Mouse (Mus musculus) adipocyte (in vitro differentiated cells): ENCODE data around the gene Ttc8.
A peak's percentile ranks its signal among the peaks of the same experiment; 100 is the strongest.

Source experiments
- DNase-seq: peaks from one replicate; pipeline ENCODE4 v3.0.0-alpha.2; 2016; ENCODE audit warnings: low spot score

Gene Ttc8

DNA sequence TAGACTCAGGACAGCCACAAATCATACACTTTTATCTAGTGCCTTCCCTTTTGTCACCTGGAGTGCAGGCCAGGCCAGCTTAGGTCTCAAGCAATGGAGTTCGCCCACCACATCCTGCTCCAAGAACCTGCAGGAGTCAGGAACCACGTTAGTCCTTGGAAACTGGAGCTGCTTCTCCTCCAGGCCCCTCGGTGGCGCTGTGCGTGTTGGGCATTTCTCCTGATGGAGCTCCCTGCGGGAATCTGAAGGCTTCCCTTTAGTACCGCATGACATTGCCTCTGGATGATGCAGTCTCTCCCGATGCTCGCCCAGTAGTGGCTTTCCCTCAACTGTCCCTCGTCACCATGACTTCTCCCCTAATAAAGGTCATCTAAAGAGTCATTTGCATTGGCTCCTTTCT lies 53.1 kb downstream of the Ttc8 start:
- DNase-seq: no peak

DNA sequence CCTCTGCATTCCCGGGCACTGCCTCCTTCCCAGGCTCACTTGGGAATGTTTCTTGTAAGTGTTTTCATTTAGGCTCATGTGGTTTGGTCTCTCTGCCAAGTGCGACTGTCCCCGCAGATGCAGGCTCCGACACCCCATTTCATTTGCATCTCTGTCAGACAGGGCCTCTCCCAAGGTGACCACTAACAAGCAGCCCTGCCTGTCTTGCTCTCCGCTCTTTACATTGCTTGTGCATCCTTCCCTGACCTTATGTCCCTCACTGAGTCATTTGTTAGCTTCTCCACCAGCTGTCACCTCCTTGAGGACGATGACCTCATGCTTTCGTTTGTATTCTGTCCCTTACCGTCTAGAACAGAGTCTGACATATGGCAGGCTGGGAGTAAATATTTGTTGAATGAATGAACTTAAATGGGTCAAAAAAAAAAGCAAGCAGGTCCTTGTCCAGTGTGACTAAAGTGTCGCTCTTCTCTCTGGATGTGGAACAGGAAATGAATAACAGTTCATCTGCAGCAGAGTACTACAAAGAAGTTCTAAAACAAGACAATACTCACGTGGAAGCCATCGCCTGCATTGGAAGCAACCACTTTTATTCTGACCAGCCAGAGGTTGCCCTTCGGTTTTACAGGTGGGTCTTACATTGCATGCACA lies 53.9 kb downstream of the Ttc8 start:
- no peak for DNase-seq

DNA sequence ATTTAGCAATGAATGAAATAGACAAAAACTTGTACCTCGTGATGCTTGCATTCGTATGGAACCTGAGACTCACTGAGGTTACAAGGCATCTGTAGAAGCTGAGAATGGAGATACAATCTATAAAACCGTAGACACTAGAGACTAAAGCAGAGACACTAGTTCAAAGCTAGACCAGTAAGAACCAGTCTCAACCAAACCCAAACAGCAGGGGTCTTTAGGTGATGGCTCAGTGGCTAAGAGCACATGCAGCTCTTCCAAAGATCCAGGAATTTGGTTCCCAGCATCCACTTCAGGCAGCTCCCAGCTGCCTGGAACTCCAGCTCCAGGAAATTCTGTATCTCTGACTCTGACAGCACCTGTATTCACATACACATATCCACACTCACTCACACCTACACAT lies 60.7 kb downstream of the Ttc8 start:
- no peak for DNase-seq

DNA sequence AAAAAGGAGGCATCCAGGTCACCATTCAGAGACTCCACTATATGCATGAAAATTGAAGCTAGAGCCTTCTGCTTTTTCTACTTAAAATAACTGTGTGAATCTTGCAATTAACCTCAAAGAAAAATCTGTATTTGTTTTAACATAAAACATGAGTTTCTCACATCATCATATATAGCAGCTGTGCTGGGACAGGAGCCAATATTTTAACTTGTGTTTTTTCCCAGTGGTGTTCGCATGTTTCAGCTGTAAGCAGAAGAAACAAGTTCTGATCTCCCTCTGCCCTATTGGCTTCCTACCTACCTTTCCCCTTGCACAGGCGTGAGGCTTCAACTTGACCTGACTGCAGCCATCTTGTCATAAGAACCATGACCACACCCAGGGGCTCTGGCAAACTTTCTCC lies 64.4 kb downstream of the Ttc8 start:
- no peak for DNase-seq

DNA sequence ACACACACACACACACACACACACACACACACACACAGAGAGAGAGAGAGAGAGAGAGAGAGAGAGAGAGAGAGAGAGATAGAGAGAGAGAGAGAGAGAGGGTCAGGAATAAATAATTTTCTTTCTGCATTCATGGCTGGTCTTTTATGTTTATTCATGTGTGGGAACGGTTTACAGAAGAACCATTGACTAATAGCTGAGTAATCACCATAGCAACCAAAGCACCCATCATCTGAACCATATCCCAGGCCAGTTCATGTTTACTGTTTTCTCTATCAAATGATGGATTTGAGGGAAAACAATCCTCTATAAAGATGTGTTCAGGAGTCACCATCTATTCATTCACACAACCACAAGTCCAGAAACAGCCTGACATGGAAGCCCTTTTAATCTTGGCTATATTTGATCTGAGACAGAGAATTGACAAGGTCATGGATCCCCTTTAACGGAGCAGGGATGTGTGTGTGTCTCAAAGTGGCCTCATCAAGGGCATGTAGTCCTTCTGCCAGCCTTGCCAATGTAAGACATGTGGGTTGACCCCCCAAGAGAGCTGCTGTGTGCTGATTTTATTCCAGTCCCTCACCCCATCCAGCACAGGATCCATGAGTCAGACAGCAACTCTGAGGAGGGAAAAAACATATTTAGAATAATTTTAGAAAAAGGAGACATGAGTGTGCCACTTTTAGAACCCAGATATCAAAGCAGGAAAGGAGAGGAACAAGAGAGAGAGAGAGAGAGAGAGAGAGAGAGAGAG lies 70.9 kb downstream of the Ttc8 start:
- no peak for DNase-seq

DNA sequence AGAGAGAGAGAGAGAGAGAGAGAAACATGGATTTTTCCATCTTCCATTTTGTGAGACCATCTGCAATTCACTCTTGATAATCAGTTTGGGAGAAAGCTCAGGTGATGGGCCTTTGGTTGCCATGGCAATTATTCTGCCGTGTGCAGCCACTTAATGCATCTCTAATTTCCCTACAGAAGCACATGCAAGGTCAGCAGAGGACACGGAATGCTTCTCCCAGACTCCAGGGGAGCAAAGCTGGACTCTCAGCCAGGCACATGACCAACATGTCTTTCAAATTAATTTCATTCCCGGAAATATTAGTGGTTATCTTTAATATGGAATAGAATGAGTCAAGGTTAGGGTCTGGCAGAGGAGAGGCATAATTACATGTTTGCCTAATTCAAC lies 71.4 kb downstream of the Ttc8 start:
- DNase-seq: no peak

DNA sequence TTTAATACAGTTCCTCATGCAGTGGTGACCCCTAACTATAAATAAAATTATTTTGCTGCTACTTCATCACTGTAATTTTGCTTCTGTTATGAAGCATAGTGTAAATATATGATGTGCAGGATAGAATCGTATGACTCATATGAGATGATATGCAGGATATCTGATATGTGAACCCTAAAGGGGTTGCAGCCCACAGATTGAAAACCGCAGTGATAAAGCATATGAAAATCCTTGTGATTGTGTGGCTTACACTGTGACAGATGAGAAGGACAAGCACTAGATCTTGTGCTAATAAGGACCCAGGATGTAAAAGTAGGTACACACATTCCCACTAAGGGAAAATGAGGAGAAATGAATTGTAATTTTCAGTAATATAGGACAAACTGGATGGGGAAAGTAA lies 73.4 kb downstream of the Ttc8 start:
- no peak for DNase-seq

DNA sequence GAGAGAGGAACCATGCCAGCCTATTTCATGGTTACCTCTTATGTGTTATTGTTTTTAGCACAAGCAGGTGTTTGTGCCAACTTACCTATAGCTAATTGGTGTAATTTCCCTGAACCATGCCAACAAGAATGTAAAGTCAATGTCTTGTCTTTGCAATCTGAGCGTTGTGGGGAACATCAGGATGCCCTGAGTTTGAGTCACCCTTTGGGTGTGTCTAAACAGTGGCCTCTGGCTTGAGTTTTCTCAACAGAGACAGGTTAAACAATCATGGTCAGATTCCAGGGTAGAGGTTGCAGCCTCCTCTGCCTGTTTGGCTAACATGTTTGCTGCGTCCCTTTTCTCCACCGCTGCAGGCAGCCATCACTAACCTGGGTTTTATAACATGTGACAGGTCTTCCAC lies 74.0 kb downstream of the Ttc8 start:
- no peak for DNase-seq

DNA sequence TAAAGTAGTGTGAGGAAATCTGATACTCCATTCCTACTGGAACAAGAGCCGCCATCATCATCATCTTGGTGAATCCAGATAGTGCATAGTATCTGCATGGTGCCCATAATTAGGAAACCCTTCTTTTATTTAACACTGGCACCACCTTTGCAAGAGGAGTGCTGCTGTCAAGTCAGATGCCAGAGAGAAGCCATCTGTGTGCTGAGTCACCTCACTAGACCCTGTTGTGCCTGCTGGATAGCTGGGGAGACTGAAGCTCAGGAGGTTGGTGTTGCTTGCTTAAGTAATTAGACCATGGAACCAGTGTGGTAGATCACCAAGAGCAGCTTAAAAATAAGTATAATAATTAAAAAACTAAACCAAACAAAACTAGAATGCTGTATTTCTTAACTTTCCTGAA lies 75.5 kb downstream of the Ttc8 start:
- peak; percentile 18 for DNase-seq

DNA sequence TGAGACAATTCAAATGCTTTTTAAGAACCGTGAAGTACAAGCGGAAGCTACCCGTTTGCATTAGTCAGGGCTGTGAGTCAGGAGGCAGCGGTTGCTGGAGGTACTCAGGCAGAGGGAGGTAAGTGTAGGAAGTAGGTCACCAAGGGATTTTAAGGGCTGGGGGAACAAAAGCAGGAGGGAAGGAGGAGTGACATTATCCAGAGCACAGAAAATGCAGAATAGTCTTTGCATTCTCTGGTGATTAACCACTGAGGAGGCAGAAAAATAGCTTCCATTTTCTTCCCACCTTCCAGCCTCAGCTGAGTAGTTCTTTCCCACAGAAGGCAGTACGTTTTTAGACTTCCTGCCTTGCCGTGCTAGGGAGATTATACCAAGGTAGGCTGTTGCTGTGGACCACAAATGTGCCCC lies 76.2 kb downstream of the Ttc8 start:
- no peak for DNase-seq

DNA sequence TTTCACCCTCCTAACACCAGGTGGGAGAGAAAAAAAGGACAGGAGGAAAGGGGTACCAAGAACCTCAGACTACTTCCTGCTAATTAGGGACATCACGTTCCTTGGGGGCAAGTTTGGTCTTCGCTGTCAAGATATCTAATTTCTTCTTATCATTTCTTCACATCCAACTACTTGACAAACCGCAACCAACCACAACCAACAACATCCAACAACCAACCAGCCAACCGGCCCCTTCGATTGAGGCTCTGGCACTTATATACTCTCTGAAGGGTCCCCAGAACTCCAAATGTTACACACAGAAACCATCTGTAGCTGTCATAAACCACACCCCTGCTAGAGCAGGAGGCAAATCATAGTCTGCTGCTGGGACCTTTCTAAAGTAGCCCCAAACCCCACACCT lies 76.7 kb downstream of the Ttc8 start:
- DNase-seq: no peak

DNA sequence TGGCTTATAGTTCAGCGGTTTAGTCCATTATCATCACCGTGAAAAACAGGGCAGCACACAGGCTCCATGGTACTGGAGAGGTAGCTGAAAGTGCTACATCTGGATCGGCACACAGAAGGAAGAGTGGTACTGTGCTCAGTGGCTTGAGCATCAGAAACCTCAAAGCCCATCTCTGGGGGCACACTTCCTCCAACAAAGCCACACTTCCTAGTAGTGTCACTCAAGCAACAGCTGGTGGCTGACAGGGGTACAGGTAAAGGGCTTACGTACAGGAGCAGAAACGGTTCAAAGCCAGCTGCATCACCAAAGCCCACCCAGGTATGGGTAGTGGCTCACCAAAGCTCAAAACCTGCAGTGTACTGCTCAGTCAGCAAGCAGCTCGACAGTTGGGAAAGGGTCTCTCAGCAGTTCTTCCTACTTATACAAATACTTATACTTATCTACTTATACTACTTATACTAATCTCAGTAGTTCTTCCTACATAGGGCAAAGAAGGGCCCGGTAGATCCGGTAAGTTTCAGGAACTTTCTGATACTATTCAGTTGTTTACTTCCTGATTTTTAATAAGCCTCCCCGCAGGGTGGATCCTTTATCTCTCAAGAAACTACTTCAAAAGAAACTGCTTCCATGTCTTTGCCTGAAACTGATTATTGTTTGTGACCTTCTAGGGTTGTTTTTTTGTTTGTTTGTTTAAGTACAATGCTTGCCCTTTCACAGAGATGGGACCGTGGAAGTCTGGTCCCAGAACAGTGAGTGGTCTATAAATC lies 78.5 kb downstream of the Ttc8 start:
- DNase-seq: no peak

DNA sequence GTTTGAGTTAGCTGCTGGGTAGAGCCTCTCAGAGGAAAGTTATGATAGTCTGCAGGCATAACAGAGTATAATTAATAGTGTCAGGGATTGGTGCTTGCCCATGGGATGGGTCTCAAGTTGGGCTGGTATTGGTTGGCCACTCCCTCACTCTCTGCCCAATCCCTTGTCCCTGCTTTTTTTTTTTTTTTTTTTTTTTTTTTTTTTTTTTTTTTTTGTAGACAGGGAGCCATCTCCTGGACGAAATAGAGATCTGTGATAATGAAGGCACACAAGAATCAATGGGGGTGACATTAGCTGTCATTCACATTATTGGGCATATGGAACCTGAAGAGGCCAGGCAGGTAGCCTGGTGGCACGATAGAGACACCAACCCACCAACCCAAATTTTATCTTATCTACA lies 79.9 kb downstream of the Ttc8 start:
- DNase-seq: peak; percentile 14

DNA sequence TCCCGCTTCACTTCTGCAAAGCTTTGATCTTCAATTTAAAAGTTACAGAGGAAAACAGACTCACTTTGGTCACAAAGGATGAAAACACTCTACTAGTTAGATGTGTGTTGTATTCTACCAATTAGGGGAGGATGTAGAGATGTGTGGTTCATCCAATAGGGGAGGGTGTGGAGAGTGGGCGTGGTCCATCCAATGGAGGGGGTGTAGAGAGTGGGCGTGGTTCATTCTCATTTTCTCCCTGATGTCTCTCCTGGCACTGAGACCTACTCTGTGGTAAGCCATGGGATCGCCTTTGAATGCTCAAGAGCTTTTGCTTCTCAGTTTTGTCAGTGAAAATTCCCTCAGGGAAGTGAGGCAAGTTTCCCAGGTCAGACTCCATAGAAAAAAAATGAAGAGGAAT lies 82.7 kb downstream of the Ttc8 start:
- DNase-seq: no peak

DNA sequence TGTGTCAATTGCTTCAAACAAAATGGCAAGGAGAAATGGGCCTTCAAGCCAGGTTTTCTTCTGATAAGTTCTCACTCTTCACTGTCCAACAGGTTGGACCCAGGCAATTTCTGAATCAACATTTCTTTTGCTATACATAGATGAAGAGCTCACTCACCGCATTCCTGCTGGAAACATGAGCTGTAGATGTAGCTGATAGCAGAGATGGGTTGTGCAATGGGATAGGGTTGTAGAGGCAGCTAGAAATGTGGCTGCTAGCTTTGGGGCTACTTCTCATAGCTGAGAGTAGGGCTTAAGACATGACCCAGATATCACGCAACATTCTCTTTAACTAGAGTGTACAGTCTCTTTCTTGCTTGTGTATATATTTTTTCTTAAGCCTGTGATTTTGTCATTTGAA lies 84.4 kb downstream of the Ttc8 start:
- no peak for DNase-seq

DNA sequence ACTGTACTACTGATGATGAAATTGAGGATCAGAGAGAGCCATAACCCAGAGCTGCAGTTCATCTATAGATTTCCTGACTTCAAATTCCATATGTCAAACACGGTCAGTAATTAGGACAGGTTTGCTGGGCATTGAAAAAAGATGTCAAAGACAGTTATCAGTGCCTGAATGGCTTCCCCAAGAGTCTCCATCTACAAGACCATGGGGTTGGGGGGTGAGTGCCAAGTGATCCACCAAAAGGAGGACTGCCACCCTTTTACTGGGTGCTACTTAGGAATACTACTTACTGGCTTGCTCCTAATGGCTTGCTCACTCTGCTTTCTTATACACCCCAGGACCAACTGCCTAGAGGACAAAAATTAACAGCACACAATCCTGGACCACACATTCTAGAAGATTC lies 88.4 kb downstream of the Ttc8 start:
- no peak for DNase-seq

DNA sequence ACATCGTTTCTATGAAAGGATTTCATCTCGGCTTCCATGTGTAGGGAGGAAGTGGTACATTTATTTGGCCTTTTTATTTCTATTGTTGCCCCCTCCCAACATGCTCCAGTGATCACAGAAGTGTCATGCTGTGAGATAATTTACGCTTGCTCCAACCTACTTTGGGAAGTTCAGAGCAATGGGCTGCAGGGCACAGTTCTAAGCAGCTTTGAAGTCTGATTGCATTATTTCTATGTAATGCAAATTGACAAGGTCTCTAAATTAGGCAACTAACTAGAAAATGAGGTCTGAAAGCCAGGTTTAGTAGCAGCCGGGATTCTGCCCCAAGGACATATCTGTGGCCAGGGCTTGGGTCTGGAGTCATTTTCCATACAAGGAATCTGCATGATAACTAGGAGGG lies 89.1 kb downstream of the Ttc8 start:
- DNase-seq: no peak

DNA sequence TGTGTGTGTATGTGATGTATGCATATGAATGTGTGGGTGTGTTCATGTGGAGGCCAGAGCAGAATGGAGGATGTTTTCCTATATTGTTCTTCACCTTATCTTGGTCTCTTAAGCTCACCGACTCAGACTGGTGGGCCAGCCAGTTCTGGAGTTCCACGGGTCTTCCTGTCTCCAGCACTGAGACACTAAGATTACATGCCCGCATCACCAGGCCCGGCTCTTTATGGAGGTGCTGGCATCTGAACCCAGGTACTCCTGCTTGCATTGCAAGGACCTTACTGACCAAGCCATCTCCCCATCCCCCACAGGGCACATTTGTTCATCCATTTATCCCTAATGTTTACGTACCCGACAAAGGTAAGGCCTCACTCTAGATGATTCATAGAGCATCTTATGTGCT lies 89.7 kb downstream of the Ttc8 start:
- DNase-seq: no peak

DNA sequence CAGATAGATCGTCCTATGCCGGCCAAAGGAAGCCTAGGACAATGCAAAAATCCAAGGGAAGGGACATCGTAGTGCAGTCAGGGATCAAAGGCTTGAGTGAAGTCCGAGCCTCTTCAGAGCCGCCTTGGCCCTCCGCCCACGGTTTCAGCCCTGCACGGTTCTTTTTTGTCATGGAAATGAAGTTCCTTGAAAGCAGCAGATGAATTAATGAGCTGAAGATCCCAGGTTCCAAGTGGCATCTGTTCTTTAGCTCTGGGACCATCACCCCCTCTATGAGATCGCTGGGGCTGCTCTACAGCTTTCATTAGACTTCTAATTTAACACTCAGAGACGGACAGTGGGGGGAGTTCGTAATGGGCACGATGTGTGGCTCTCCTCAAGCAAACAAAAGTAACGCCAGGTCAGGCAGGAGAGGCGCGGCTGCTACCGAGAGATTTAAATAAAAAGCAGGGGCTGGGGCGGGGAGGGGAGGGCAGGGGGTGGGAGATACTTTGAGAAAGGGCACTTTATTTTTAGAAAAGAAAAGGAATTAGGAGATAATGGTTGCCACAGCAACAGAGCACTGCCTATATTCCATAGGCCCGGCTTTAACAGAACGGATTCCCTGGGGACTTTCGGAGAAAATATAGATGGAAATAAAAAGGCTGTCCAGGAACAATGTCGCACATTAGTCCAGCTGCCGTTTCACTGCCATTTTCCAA lies 90.9 kb downstream of the Ttc8 start:
- DNase-seq: no peak

DNA sequence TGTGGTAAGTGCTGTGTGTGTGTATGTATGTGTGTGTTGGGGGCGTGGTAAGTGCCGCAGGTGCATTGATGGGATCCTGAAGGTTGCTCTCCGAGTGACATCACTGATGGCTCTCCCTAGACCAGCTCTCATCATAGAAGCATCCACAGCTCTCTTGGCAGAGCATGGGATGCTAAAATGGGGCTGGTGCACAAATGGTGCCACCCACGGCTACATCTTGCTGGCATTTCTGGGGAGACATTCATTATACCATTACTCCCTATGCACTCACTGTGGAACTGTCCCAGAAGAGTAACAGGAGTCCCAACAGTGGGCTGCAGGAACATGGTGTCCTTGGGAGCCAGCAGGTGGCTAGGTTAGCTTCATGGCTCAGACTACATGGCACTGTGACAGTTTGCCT lies 95.5 kb downstream of the Ttc8 start:
- DNase-seq: no peak

DNA sequence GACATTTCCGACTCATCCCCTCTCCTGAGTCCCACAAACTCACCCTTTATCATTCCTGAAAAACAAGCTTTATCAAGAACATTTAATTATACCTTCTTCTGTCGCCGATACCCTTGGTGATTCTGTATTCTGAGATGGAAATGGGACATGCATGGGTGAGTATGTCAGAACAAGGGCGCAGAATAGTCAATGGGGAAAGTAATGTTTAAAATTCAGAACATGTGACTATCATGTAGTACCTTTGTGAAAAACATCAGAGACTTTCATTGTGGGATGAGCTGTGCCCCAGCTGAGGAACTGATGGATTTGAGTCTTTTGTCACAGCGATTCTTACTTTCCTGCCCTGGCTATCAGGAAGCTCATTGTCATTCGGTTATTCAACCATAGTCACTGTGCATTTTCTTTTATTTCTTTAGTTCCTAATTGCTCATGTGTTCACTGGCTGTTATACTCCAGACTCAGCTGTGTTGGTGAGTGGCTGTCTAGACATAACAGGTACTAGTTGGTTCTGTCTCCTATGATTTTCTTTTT lies 104.1 kb downstream of the Ttc8 start:
- DNase-seq: no peak

DNA sequence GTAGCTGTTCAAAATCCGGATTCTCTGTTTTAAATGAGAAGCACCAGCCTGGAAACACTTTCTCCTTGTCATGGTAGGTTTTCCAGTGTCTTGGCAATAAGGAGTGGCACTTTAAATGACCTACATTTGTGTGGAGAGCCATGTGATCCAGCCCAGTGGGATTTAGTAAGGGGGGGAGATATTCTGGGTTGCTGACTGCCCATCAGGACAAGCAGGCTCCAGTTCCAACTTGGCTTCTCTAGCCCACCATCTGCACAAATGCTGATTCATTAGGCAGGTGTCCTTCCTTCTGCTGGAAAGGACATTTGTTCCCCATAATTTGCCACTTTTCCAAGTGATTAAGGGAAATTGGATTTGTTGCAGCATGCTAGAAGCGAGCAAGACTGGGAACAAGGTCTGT lies 105.9 kb downstream of the Ttc8 start:
- DNase-seq: no peak

DNA sequence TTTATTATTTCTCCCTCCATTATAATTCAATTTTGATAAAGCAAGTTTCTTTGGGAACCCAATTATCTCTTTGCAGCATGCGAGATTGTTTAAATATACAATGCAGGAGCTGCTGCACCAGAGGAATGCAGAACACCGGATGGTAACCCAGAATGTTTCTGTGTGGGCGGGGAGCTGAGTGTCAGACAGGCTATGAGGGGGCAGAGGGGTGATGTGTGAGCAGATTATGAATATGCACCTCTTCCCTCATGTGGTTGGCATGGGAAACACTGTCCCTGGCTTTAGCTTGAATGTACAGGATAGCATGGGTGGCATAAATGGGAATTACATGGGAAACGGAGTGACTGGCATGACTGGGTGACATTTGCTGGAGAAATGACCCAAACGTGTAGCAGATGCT lies 108.3 kb downstream of the Ttc8 start:
- DNase-seq: no peak
